Comparison of ENCODE assay signal across 25 mouse cellular contexts in genomic region chr16:59487975-59488548, GRCm38 (mm10). TPM values are rescaled to one million over a fixed set of nuclear protein-coding genes. Genes with fewer than 3 reads are reported as not detected.
DNase-seq lines count a peak whose midpoint lies in the region; ATAC-seq and TF ChIP-seq lines count a peak whose summit lies in the region.
"Had no signal": no experiment of that assay in that cellular context is flagged by ENCODE, and none has a peak within 500 bp of the region (broad histone marks: within the 10 kb centered on the region; RNA-seq: fewer than 3 reads in every experiment).

No protein-coding gene starts in this region.

- no peak overlapping the region for H3K4me2 ChIP-seq in limb, embryonic 13.5 days (replicated peaks)
- no peak overlapping the region for H3K4me2 ChIP-seq in liver, embryonic 14.5 days (ENCODE audit: low read depth)
- H3K4me2 ChIP-seq in stomach, embryonic 15.5 days: no peak overlapping the region
- H3K4me2 ChIP-seq: forebrain, embryonic 15.5 days; heart, embryonic 12.5 days; hindbrain, embryonic 15.5 days; lung, embryonic 15.5 days had no signal

- H3K4me3 ChIP-seq in limb, embryonic 13.5 days: no peak overlapping the region
- H3K4me3 ChIP-seq in limb, embryonic 10.5 days: no peak overlapping the region
- no peak overlapping the region for H3K4me3 ChIP-seq in liver, embryonic 14.5 days (ENCODE audit: insufficient read depth in 1 of 2, low read depth in 2 of 2, low read length in 2 of 2)
- no peak overlapping the region for H3K4me3 ChIP-seq in stomach, embryonic 15.5 days (replicated peaks)
- H3K4me3 ChIP-seq: forebrain, embryonic 15.5 days; gastrocnemius, adult 2 months; heart, adult 2 months; heart, embryonic 12.5 days; hindbrain, embryonic 15.5 days; lung, embryonic 15.5 days had no signal

- TF ChIP-seq EP300 in liver, embryonic 14.5 days (IDR thresholded peaks at IDR 0.05; ENCODE audit: low read depth): peak; percentile 37; the same call in 1 of the 2 replicates

- peak; percentile 77; the same call in 1 of the 2 replicates for ATAC-seq in limb, embryonic 13.5 days (ENCODE audit: low FRiP score, low read depth)
- ATAC-seq in common myeloid progenitor, adult 5-6 weeks (replicated peaks; ENCODE audit: low read depth, poor library complexity, severe bottlenecking): peak; percentile 52; the same call in 1 of the 2 replicates
- peak; percentile 70 for ATAC-seq in liver, embryonic 14.5 days (ENCODE audit: insufficient read depth)
- peak; percentile 22; the same call in 1 of the 2 replicates for ATAC-seq in stomach, embryonic 15.5 days (ENCODE audit: insufficient read depth, low FRiP score, low read depth)
- ATAC-seq: CD4-positive, CD25-positive, alpha-beta regulatory T cell, adult 4 months; forebrain, embryonic 15.5 days; inflammation-experienced regulatory T-cells, adult 6 months had no signal

- 60% methylated on average over 9 of the region's 9 CpGs for WGBS in limb, embryonic 13.5 days
- WGBS in limb, embryonic 10.5 days: 94% methylated on average over 9 of the region's 9 CpGs
- WGBS in liver, embryonic 14.5 days (ENCODE audit: insufficient replicate concordance): 33% methylated on average over 9 of the region's 9 CpGs
- 68% methylated on average over 9 of the region's 9 CpGs for WGBS in stomach, embryonic 15.5 days

- H3K27ac ChIP-seq in limb, embryonic 13.5 days: no peak overlapping the region
- H3K27ac ChIP-seq in limb, embryonic 10.5 days: no peak overlapping the region
- no peak overlapping the region for H3K27ac ChIP-seq in liver, embryonic 14.5 days
- H3K27ac ChIP-seq in stomach, embryonic 15.5 days: no peak overlapping the region; the same call in 1 of the 2 replicates
- H3K27ac ChIP-seq: forebrain, embryonic 15.5 days; gastrocnemius, adult 2 months; heart, adult 2 months; hindbrain, embryonic 15.5 days; kidney, postnatal 0 days; lung, embryonic 15.5 days had no signal

- no peak overlapping the region for H3K9ac ChIP-seq in limb, embryonic 13.5 days
- no peak overlapping the region for H3K9ac ChIP-seq in liver, embryonic 14.5 days (replicated peaks)
- H3K9ac ChIP-seq in stomach, embryonic 15.5 days: no peak overlapping the region
- H3K9ac ChIP-seq: forebrain, embryonic 15.5 days; heart, embryonic 12.5 days; hindbrain, embryonic 15.5 days; lung, embryonic 15.5 days had no signal

- H3K4me1 ChIP-seq in limb, embryonic 13.5 days: peaks cover 17% of the 10 kb centered on the region
- H3K4me1 ChIP-seq in limb, embryonic 10.5 days: peaks cover 9% of the 10 kb centered on the region
- no peaks in the 10 kb centered on the region; a peak in 1 of 4 replicates for H3K4me1 ChIP-seq in liver, embryonic 14.5 days (replicated peaks; ENCODE audit: control insufficient read depth in 2 of 2, insufficient read depth in 2 of 2, low read length in 1 of 2)
- no peaks in the 10 kb centered on the region for H3K4me1 ChIP-seq in stomach, embryonic 15.5 days
- H3K4me1 ChIP-seq: forebrain, embryonic 15.5 days; heart, embryonic 12.5 days; hindbrain, embryonic 15.5 days; lung, embryonic 15.5 days had no signal

- H3K36me3 ChIP-seq in limb, embryonic 13.5 days: peaks cover 85% of the 10 kb centered on the region
- H3K36me3 ChIP-seq in limb, embryonic 10.5 days: peaks cover 91% of the 10 kb centered on the region
- peaks cover 22% of the 10 kb centered on the region for H3K36me3 ChIP-seq in liver, embryonic 14.5 days (replicated peaks; ENCODE audit: control insufficient read depth, insufficient read depth, low read depth)
- H3K36me3 ChIP-seq in stomach, embryonic 15.5 days: peaks cover 21% of the 10 kb centered on the region; the same call in 1 of the 2 replicates
- H3K36me3 ChIP-seq: forebrain, embryonic 15.5 days had no signal

- DNase-seq in limb, embryonic 10.5 days (ENCODE audit: low spot score): no peak
- DNase-seq in liver, embryonic 14.5 days (ENCODE audit: low read depth in 3 of 3, low spot score in 3 of 3): peak in 1 of 3 experiments; percentile 11
- DNase-seq in spleen, postnatal 4 days (ENCODE audit: low spot score in 2 of 2): no peak
- no peak for DNase-seq in cerebellum, adult 9-11 months
- DNase-seq: cerebellum, adult 2 months; cerebellum, postnatal 25 days; gastrocnemius, postnatal 36 days; heart, adult 2 months; kidney, postnatal 4 days; lung, postnatal 4 days; midbrain, embryonic 14.5 days; right cerebral cortex, postnatal 25 days; spleen, adult 18-20 months; thymus, postnatal 14 days had no signal

- H3K9me3 ChIP-seq in limb, embryonic 13.5 days: no peaks in the 10 kb centered on the region
- H3K9me3 ChIP-seq in limb, embryonic 10.5 days (replicated peaks): no peaks in the 10 kb centered on the region
- H3K9me3 ChIP-seq in liver, embryonic 14.5 days (ENCODE audit: control insufficient read depth, low read length): no peaks in the 10 kb centered on the region
- no peaks in the 10 kb centered on the region for H3K9me3 ChIP-seq in stomach, embryonic 15.5 days
- H3K9me3 ChIP-seq: forebrain, embryonic 15.5 days; heart, embryonic 12.5 days; hindbrain, embryonic 15.5 days; lung, embryonic 15.5 days had no signal

- H3K27me3 ChIP-seq in limb, embryonic 13.5 days: no peaks in the 10 kb centered on the region
- H3K27me3 ChIP-seq in limb, embryonic 10.5 days (ENCODE audit: low read depth, poor library complexity, severe bottlenecking): no peaks in the 10 kb centered on the region
- H3K27me3 ChIP-seq in liver, embryonic 14.5 days (ENCODE audit: control insufficient read depth, insufficient read depth, low read length): no peaks in the 10 kb centered on the region
- H3K27me3 ChIP-seq in stomach, embryonic 15.5 days (replicated peaks): no peaks in the 10 kb centered on the region
- H3K27me3 ChIP-seq: forebrain, embryonic 15.5 days; heart, embryonic 12.5 days; hindbrain, embryonic 15.5 days; lung, embryonic 15.5 days had no signal

- no peak for TF ChIP-seq CTCF in liver, embryonic 14.5 days (IDR thresholded peaks at IDR 0.05; ENCODE audit: low read depth)

RNA-seq across cellular contexts. Expression of gene Riox2, which starts 16.5 kb away (rescaled TPM):
- polyA plus RNA-seq in limb, embryonic 13.5 days (2015; fragmentation: Nextera tagmentation; extraction: Ambion mirVana): 30.0 and 31.3 TPM in 2 replicates
- 36.6 and 40.6 TPM in 2 replicates for polyA plus RNA-seq in limb, embryonic 10.5 days (2016; fragmentation: Nextera tagmentation; extraction: Ambion mirVana)
- 69.3 and 69.6 TPM in 2 replicates for total RNA-seq in common myeloid progenitor, adult 5-6 weeks (2017)
- polyA plus RNA-seq in liver, embryonic 14.5 days (2012; rRNA removed): 3.9 and 7.6 TPM in 2 replicates
- polyA plus RNA-seq in liver, embryonic 14.5 days (2014; fragmentation: Nextera tagmentation; extraction: Ambion mirVana): 15.3 and 15.8 TPM in 2 replicates
- 36.6 and 37.0 TPM in 2 replicates for polyA plus RNA-seq in stomach, embryonic 15.5 days (2015; fragmentation: Nextera tagmentation; extraction: Ambion mirVana)

Comparison
In these comparisons a context has a peak if more than half of its experiments do, and no peak if none do; other contexts are left out.
1. ATAC-seq: peak in every context shown above with its lines; median percentile 77 in limb, embryonic 13.5 days; 70 in liver, embryonic 14.5 days; 52 in common myeloid progenitor, adult 5-6 weeks; 22 in stomach, embryonic 15.5 days.